Mouse (Mus musculus) forebrain, embryonic 16.5 days (tissue): ENCODE data around the gene Upk3bl. TPM values are rescaled to one million over a fixed set of nuclear protein-coding genes. Genes with fewer than 3 reads are reported as not detected.
"Not testable (repeated sequence)": the region's sequence is repeated elsewhere in the genome, so short reads cannot be mapped to it uniquely, and the experiment has no call there.

Source experiments
- ATAC-seq: fragments of 200-750 bp; cut with Nextera tagmentation; 2 replicates; pipeline ENCODE4 v1.8.0; 2017; ENCODE audit warnings: mild to moderate bottlenecking, moderate library complexity
- H3K27ac ChIP-seq: fragments of 300-500 bp; sonication (generic); 2 replicates; pipeline ENCODE4 v1.5.1; 2014; ENCODE audit warnings: low read length, control low read depth
- H3K27me3 ChIP-seq: fragments of 300-500 bp; sonication (generic); replicated peaks from 2 replicates; pipeline ENCODE4 v1.6.1; 2014; ENCODE audit warnings: low read length; ENCODE audit not compliant: control insufficient read depth, insufficient read depth
- H3K36me3 ChIP-seq: fragments of 300-500 bp; sonication (generic); 2 replicates; pipeline ENCODE4 v1.6.1; 2014; ENCODE audit not compliant: control insufficient read depth, insufficient read depth
- H3K4me1 ChIP-seq: fragments of 300-500 bp; sonication (generic); replicated peaks from 2 replicates; pipeline ENCODE4 v1.6.1; 2014; ENCODE audit warnings: low read length; ENCODE audit not compliant: control insufficient read depth, insufficient read depth
- H3K4me2 ChIP-seq: fragments of 300-500 bp; sonication (generic); 2 replicates; pipeline ENCODE4 v1.6.1; 2014; ENCODE audit warnings: mild to moderate bottlenecking, low read length, control low read depth
- H3K4me3 ChIP-seq: fragments of 300-500 bp; sonication (generic); replicated peaks from 2 replicates; pipeline ENCODE4 v1.5.1; 2014; ENCODE audit warnings: mild to moderate bottlenecking, low read length, control low read depth
- H3K9ac ChIP-seq: fragments of 300-500 bp; sonication (generic); replicated peaks from 2 replicates; pipeline ENCODE4 v1.6.1; 2014; ENCODE audit warnings: low read depth, low read length, control low read depth
- H3K9me3 ChIP-seq: fragments of 300-500 bp; sonication (generic); 2 replicates; pipeline ENCODE4 v1.6.1; 2016; ENCODE audit warnings: low read length; ENCODE audit not compliant: control insufficient read depth
- WGBS: fragments of 180-500 bp; shearing (Covaris S2); extraction: QIAGEN DNeasy Blood & Tissue Kit; methylation state at CpG from one replicate; pipeline ENCODE4 v1.1.7; 2014; 5-methylcytosine and 5-hydroxymethylcytosine counted together
- polyA plus RNA-seq: library from polyadenylated mRNA; unstranded; fragments of >200 nt; fragmentation: Nextera tagmentation; extraction: Ambion mirVana; gene quantifications from 2 replicates; pipeline ENCODE4 v1.2.1, GENCODE M21; 2015

The Upk3bl gene
- polyA plus RNA-seq, 1 experiment from 2014 or later, result not detected

- H3K4me1 ChIP-seq, result no peaks in the 10 kb centered on the region
- no peak overlapping the region for H3K27ac ChIP-seq
- no peaks in the 10 kb centered on the region for H3K9me3 ChIP-seq
- no peak for ATAC-seq
- no peaks in the 10 kb centered on the region for H3K27me3 ChIP-seq
- no peak overlapping the region for H3K4me3 ChIP-seq
- 45% methylated on average over 8 of the region's 8 CpGs for WGBS
- H3K36me3 ChIP-seq, result no peaks in the 10 kb centered on the region
- H3K4me2 ChIP-seq, result no peak overlapping the region
- no peak overlapping the region for H3K9ac ChIP-seq
Observed at GRCm38 (mm10) chr5:136057085-136057484, 2.8 kb downstream of the Upk3bl start.

DNA sequence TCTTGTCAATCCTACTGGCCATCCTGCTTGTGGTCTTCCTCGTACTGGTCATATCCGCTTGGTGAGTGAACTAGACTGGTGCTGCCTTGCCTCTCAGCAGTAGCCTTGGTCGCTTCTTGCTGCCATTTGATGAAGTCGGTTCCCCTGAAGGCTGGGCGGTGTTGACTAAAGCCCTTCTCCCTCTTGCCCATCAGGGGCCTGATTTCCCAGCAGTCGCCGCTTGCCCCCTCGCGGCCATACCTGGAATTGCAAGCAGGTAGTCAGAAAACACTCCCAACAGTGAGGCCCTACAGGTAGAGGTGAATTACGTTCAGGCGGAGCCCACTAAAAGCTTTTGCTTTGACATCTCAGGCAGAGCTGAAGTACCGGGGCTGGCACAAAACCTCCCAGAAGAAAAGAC is 7.3 kb downstream of the Upk3bl start:
- no peak overlapping the region for H3K9ac ChIP-seq
- ATAC-seq, result no peak
- H3K9me3 ChIP-seq, result no peaks in the 10 kb centered on the region
- H3K4me2 ChIP-seq, result no peak overlapping the region
- 10% methylated on average over 12 of the region's 12 CpGs for WGBS
- H3K4me1 ChIP-seq, result no peaks in the 10 kb centered on the region
- no peaks in the 10 kb centered on the region for H3K36me3 ChIP-seq
- H3K27ac ChIP-seq, result no peak overlapping the region
- no peaks in the 10 kb centered on the region for H3K27me3 ChIP-seq
- H3K4me3 ChIP-seq, result no peak overlapping the region

DNA sequence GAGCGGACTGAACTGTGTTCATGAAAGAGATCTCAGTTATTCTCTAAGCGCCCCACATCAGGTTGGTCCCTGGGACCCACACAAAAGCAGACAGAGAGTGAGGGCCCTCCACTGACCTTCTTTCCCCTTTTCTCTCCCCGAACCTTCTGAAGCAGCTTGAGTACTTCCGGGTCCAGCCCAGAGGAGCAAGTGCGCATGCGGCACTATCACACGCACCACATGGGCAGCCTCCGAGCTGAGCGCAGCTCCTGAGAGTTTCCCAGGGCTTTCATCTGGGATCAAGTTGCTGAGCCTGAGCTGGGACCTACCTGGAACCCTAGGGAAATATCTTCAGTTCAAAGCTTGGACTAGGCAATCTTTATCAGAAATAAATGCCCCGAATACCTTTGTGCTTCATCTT is 9.6 kb downstream of the Upk3bl start:
- WGBS, result 88% methylated on average over 10 of the region's 10 CpGs
- no peaks in the 10 kb centered on the region for H3K4me1 ChIP-seq
- no peaks in the 10 kb centered on the region for H3K27me3 ChIP-seq
- H3K27ac ChIP-seq, result no peak overlapping the region
- H3K9ac ChIP-seq, result no peak overlapping the region
- no peak for ATAC-seq
- H3K9me3 ChIP-seq, result no peaks in the 10 kb centered on the region
- no peak overlapping the region for H3K4me3 ChIP-seq
- H3K36me3 ChIP-seq, result no peaks in the 10 kb centered on the region
- no peak overlapping the region for H3K4me2 ChIP-seq

DNA sequence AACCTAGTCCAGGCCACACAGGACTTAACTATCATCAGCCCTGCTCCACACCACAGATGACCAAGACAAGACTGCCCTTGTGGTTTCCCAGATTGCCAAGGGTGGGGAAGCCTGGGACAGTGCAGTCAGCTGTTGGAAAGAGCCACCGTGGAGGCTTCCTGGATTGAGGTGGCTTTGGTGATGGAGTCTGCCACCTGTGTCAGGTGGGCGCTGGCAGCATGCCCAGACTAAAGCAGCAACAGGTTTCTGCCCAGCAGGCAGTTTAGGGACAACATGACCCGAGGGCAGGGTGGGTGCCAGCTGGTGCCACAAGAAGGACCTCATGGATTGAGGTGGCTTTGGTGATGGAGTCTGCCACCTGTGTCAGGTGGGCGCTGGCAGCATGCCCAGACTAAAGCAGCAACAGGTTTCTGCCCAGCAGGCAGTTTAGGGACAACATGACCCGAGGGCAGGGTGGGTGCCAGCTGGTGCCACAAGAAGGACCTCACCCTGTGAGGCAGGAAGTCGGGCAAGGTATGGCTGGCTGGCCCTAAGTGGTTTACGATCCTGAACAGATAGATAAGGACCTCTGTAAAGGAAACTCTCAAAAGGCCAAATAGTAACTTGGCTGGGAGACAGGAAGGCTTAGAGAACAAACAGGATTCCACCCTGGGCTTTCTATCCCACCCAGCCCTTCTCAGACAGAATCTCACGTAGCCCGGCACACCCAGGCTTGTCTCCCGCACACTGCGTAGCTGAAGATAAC is 12.3 kb downstream of the Upk3bl start:
- not testable (repeated sequence) for H3K36me3 ChIP-seq, H3K4me3 ChIP-seq, H3K27me3 ChIP-seq, H3K9me3 ChIP-seq, H3K4me1 ChIP-seq, H3K4me2 ChIP-seq, ATAC-seq, H3K9ac ChIP-seq, H3K27ac ChIP-seq
- WGBS, result 79% methylated on average over 10 of the region's 11 CpGs

DNA sequence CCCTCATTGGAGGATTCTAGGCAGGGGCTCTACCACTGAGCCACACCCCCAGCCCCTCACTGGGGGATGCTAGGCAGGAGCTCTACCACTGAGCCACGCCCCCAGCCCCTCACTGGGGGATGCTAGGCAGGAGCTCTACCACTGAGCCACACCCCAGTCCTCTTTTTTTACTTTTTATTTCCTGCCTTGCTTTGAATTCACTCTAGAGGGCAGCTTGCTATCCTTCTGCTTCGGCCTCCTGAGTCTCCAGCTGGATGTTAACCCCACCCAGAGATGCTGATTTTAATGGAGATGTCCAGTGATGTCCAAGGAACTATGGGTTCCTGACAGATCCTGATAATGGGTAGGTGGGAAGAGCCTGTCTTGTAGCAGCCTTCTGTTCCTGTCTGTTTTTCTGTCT is 15.1 kb downstream of the Upk3bl start:
- ATAC-seq, result no peak
- Histone ChIP-seq H3K36me3 (no peaks in the 10 kb centered on the region), H3K4me1 (no peaks in the 10 kb centered on the region), H3K4me2 (no peak overlapping the region), H3K27ac (no peak overlapping the region), H3K4me3 (no peak overlapping the region), H3K9ac (no peak overlapping the region), H3K9me3 (no peaks in the 10 kb centered on the region), H3K27me3 (no peaks in the 10 kb centered on the region)
- 83% methylated on average over 2 of the region's 2 CpGs for WGBS

- Histone ChIP-seq H3K36me3 (no peaks in the 10 kb centered on the region), H3K27me3 (no peaks in the 10 kb centered on the region), H3K27ac (no peak overlapping the region), H3K9me3 (no peaks in the 10 kb centered on the region), H3K4me1 (peaks cover 9% of the 10 kb centered on the region), H3K4me3 (no peak overlapping the region), H3K4me2 (no peak overlapping the region), H3K9ac (no peak overlapping the region)
- no peak for ATAC-seq
- WGBS, result 53% methylated on average over 6 of the region's 6 CpGs
Observed at GRCm38 (mm10) chr5:136073051-136073450, 18.8 kb downstream of the Upk3bl start.

- H3K9ac ChIP-seq, result no peak overlapping the region
- H3K4me2 ChIP-seq, result no peak overlapping the region
- H3K9me3 ChIP-seq, result no peaks in the 10 kb centered on the region
- WGBS, result 65% methylated on average over 11 of the region's 11 CpGs
- no peak overlapping the region for H3K4me3 ChIP-seq
- H3K27ac ChIP-seq, result no peak overlapping the region
- H3K36me3 ChIP-seq, result no peaks in the 10 kb centered on the region
- H3K27me3 ChIP-seq, result no peaks in the 10 kb centered on the region
- peaks cover 9% of the 10 kb centered on the region for H3K4me1 ChIP-seq
- no peak for ATAC-seq
Observed at GRCm38 (mm10) chr5:136073526-136073925, 19.2 kb downstream of the Upk3bl start.

GRCm38 (mm10) chr5:136075076-136075475 is 20.8 kb downstream of the Upk3bl start:
- no peak for ATAC-seq
- no peaks in the 10 kb centered on the region for H3K27me3 ChIP-seq
- H3K9ac ChIP-seq, result no peak overlapping the region
- no peak overlapping the region for H3K4me3 ChIP-seq
- no peak overlapping the region for H3K4me2 ChIP-seq
- 94% methylated on average over 5 of the region's 5 CpGs for WGBS
- H3K36me3 ChIP-seq, result no peaks in the 10 kb centered on the region
- H3K4me1 ChIP-seq, result peaks cover 9% of the 10 kb centered on the region
- no peaks in the 10 kb centered on the region for H3K9me3 ChIP-seq
- no peak overlapping the region for H3K27ac ChIP-seq

DNA sequence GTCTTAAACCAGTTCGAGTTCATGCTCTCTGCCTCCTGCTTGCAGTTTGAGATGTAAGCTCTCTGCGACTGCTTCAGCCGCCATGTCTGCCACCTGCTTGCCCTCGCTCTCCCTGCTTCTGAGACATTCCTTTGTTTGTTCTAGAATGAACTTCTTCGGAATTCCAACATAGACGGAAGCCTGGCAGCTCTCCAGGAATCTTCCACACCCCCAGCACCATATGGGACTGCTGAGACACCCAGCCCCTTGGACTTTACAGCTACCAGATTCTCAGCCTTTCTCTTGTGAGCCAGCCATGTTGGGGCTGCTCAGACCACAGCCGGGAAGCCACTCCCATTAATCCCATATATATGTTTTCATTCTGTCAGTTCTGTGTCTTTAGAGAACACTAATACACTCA is 22.0 kb downstream of the Upk3bl start:
- ATAC-seq, result no peak
- 26% methylated on average over 7 of the region's 7 CpGs for WGBS
- no peaks in the 10 kb centered on the region for H3K27me3 ChIP-seq
- H3K9ac ChIP-seq, result no peak overlapping the region
- no peaks in the 10 kb centered on the region for H3K36me3 ChIP-seq
- H3K4me3 ChIP-seq, result no peak overlapping the region
- peaks cover 9% of the 10 kb centered on the region for H3K4me1 ChIP-seq
- H3K4me2 ChIP-seq, result no peak overlapping the region
- no peak overlapping the region for H3K27ac ChIP-seq
- H3K9me3 ChIP-seq, result no peaks in the 10 kb centered on the region
